In genomic region chr10:67190261-67190660, GRCm38 (mm10) we compare ENCODE assay signal across 9 mouse cellular contexts.
DNase-seq lines count a peak whose midpoint lies in the region; ATAC-seq and TF ChIP-seq lines count a peak whose summit lies in the region.
"Had no signal": no experiment of that assay in that cellular context is flagged by ENCODE, and none has a peak within 500 bp of the region (broad histone marks: within the 10 kb centered on the region; RNA-seq: fewer than 3 reads in every experiment).

No protein-coding gene starts in this region.

- TF ChIP-seq RAD21 in MEL (IDR thresholded peaks at IDR 0.05; ENCODE audit: low read depth, low read length): peak; percentile 36

- no peak overlapping the region for H3K9ac ChIP-seq in MEL (ENCODE audit: control insufficient read depth, low read depth, low read length, poor library complexity, severe bottlenecking)
- H3K9ac ChIP-seq in forebrain, embryonic 13.5 days: no peak overlapping the region

- no peak overlapping the region for H3K27ac ChIP-seq in MEL (ENCODE audit: control insufficient read depth, low read depth, low read length)
- H3K27ac ChIP-seq in cerebellum, adult 2 months (ENCODE audit: insufficient read depth, low read length): no peak overlapping the region
- H3K27ac ChIP-seq in forebrain, embryonic 13.5 days: no peak overlapping the region

- peak overlapping the region; percentile 95 for H3K4me2 ChIP-seq in myocyte (ENCODE audit: low read depth)
- no peak overlapping the region for H3K4me2 ChIP-seq in forebrain, embryonic 13.5 days
- H3K4me2 ChIP-seq: midbrain, embryonic 11.5 days had no signal

- peak; percentile 20 for DNase-seq in layer of hippocampus, adult 11-12 months (ENCODE audit: low spot score)
- DNase-seq in layer of hippocampus, postnatal 14 days (ENCODE audit: low spot score in 2 of 2): no peak
- DNase-seq in MEL (ENCODE audit: low read depth, low spot score): peak; percentile 77
- peak; percentile 62 to 81 for DNase-seq in cerebellum, adult 2 months
- no peak for DNase-seq in frontal cortex, postnatal 10 days (ENCODE audit: low spot score in 2 of 2)

- H3K9me3 ChIP-seq in MEL (replicated peaks; ENCODE audit: insufficient read depth, low read length): no peaks in the 10 kb centered on the region
- H3K9me3 ChIP-seq in forebrain, embryonic 13.5 days (replicated peaks): no peaks in the 10 kb centered on the region

- peaks cover 46% of the 10 kb centered on the region for H3K79me2 ChIP-seq in MEL (ENCODE audit: control insufficient read depth, insufficient read depth, low read length, poor library complexity)
- peaks cover 93% of the 10 kb centered on the region for H3K79me2 ChIP-seq in myocyte (ENCODE audit: control insufficient read depth, insufficient read depth)

- TF ChIP-seq EP300 in MEL (IDR thresholded peaks at IDR 0.05; ENCODE audit: low read depth in 1 of 2, low read length in 2 of 2): no peak

- peaks cover 3 to 16% of the 10 kb centered on the region in 2 experiments; a peak in 3 of 4 replicates for H3K4me1 ChIP-seq in MEL (ENCODE audit: control insufficient read depth in 1 of 2, insufficient read depth in 2 of 2, low read length in 2 of 2)
- peaks cover 5% of the 10 kb centered on the region for H3K4me1 ChIP-seq in cerebellum, adult 2 months (ENCODE audit: control insufficient read depth, insufficient read depth, low read length)
- H3K4me1 ChIP-seq in forebrain, embryonic 13.5 days: peaks cover 23% of the 10 kb centered on the region

- peak in 2 of 3 experiments; percentile 50 to 58; a peak in 4 of 6 replicates for TF ChIP-seq CTCF in MEL (IDR thresholded peaks at IDR 0.05 in 2 of 3, conservative IDR thresholded peaks at IDR 0.05 in 1 of 3; ENCODE audit: control insufficient read depth in 1 of 3, insufficient read depth in 1 of 3, low read depth in 2 of 3, low read length in 3 of 3, poor library complexity in 1 of 3, severe bottlenecking in 1 of 3)
- peak; percentile 39; the same call in 1 of the 2 replicates for TF ChIP-seq CTCF in cerebellum, adult 2 months (IDR thresholded peaks at IDR 0.05; ENCODE audit: borderline replicate concordance, insufficient read depth, low read depth, low read length)

- ATAC-seq in activated CD4-positive, CD25-positive, alpha-beta regulatory T cell, adult 4 months: no peak
- no peak for ATAC-seq in forebrain, embryonic 13.5 days

- peaks cover 19 to 26% of the 10 kb centered on the region in 2 experiments for H3K36me3 ChIP-seq in MEL (ENCODE audit: control insufficient read depth in 1 of 2, insufficient read depth in 2 of 2, low read length in 2 of 2)
- H3K36me3 ChIP-seq in myocyte (ENCODE audit: control insufficient read depth, insufficient read depth): peaks cover 14% of the 10 kb centered on the region
- H3K36me3 ChIP-seq in forebrain, embryonic 13.5 days (ENCODE audit: poor library complexity, severe bottlenecking): peaks cover 14% of the 10 kb centered on the region

- H3K27me3 ChIP-seq in MEL (ENCODE audit: control insufficient read depth in 1 of 2, insufficient read depth in 2 of 2, low read length in 2 of 2) (no peaks in the 10 kb centered on the region), myocyte (ENCODE audit: control insufficient read depth, insufficient read depth, insufficient read length) (no peaks in the 10 kb centered on the region)
- H3K27me3 ChIP-seq in cerebellum, adult 2 months (ENCODE audit: control insufficient read depth, insufficient read depth, low read length): no peaks in the 10 kb centered on the region
- no peaks in the 10 kb centered on the region for H3K27me3 ChIP-seq in forebrain, embryonic 13.5 days

- no peak for TF ChIP-seq POLR2A in MEL (IDR thresholded peaks at IDR 0.05; ENCODE audit: control insufficient read depth in 1 of 2, insufficient read depth in 1 of 2, low read depth in 1 of 2, low read length in 2 of 2, poor library complexity in 1 of 2)
- TF ChIP-seq POLR2A in cerebellum, adult 2 months (IDR thresholded peaks at IDR 0.05; ENCODE audit: borderline replicate concordance, insufficient read depth, low read length): no peak
- TF ChIP-seq POLR2A in myocyte (IDR thresholded peaks at IDR 0.05; ENCODE audit: insufficient read length, low read depth): no peak

- no peak overlapping the region for H3ac ChIP-seq in myocyte (ENCODE audit: control insufficient read depth, insufficient read length)

- no peak overlapping the region for H3K4me3 ChIP-seq in MEL (ENCODE audit: control insufficient read depth in 1 of 2, insufficient read depth in 1 of 2, low read depth in 2 of 2, low read length in 2 of 2)
- H3K4me3 ChIP-seq in cerebellum, adult 2 months (replicated peaks; ENCODE audit: insufficient read depth, low read depth, low read length): no peak overlapping the region
- H3K4me3 ChIP-seq in myocyte: no peak overlapping the region
- H3K4me3 ChIP-seq in forebrain, embryonic 13.5 days: no peak overlapping the region

- 6% methylated on average over 1 of the region's 1 CpGs for WGBS in cerebellum, adult 2 months
- WGBS in forebrain, embryonic 13.5 days: 90% methylated on average over 1 of the region's 1 CpGs

TF ChIP-seq in MEL, 35 proteins besides CTCF, POLR2A, EP300 and RAD21:
- TF ChIP-seq TAL1 (IDR thresholded peaks at IDR 0.05; ENCODE audit: low read length) (no peak), SMC3 (IDR thresholded peaks at IDR 0.05; ENCODE audit: low read depth, low read length) (peak; percentile 48), ZMIZ1 (IDR thresholded peaks at IDR 0.05; ENCODE audit: low read depth, low read length) (no peak), CHD2 (IDR thresholded peaks at IDR 0.05; ENCODE audit: low read length) (no peak), MYC (IDR thresholded peaks at IDR 0.05; ENCODE audit: low read depth, low read length) (0 out of 2 replicates have a peak, but pooled peaks have one; percentile 19), MXI1 (IDR thresholded peaks at IDR 0.05; ENCODE audit: low read depth, low read length) (0 out of 2 replicates have a peak, but pooled peaks have one; percentile 31), TBP (IDR thresholded peaks at IDR 0.05; ENCODE audit: low read depth, low read length) (0 out of 2 replicates have a peak, but pooled peaks have one; percentile 21), UBTF (IDR thresholded peaks at IDR 0.05; ENCODE audit: borderline replicate concordance, insufficient read depth, low read depth, low read length) (no peak), ZC3H11A (IDR thresholded peaks at IDR 0.05; ENCODE audit: low read depth, low read length) (peak; percentile 34; the same call in 1 of the 2 replicates)

TF ChIP-seq in myocyte, 11 proteins besides CTCF, POLR2A, EP300 and RAD21:
- no peak for TF ChIP-seq TCF12 (IDR thresholded peaks at IDR 0.05; ENCODE audit: insufficient read depth, poor library complexity, severe bottlenecking)
- TF ChIP-seq E2F4 (IDR thresholded peaks at IDR 0.05; ENCODE audit: insufficient read depth): no peak
- no peak for TF ChIP-seq POLR2AphosphoS2 (IDR thresholded peaks at IDR 0.05; ENCODE audit: insufficient read length, low read depth)
- TF ChIP-seq TCF3 (IDR thresholded peaks at IDR 0.05; ENCODE audit: insufficient read length, low read depth): no peak

Comparison
In these comparisons a context has a peak if more than half of its experiments do, and no peak if none do; other contexts are left out.
1. DNase-seq: peak in layer of hippocampus, adult 11-12 months (single experiment), MEL (single experiment) and cerebellum, adult 2 months (2 of 2); none in layer of hippocampus, postnatal 14 days (0 of 2) and frontal cortex, postnatal 10 days (0 of 2).